Mouse (Mus musculus) CD8-positive naive resting alpha-beta T cell, adult 2 months (primary cell): ENCODE measurements at regions not wholly inside any gene's neighbourhood (a gene's known extent, or its start where the extent isn't known, plus 50 kb on each side); places are given as distances from the start of the nearest gene placed in this dataset.

Experiments used
- DNase-seq, 2 experiments: peaks; one replicate each; pipeline ENCODE4 v3.0.0; 2022; ENCODE audit warnings: low read depth in 2 of 2, low spot score in 2 of 2

DNA sequence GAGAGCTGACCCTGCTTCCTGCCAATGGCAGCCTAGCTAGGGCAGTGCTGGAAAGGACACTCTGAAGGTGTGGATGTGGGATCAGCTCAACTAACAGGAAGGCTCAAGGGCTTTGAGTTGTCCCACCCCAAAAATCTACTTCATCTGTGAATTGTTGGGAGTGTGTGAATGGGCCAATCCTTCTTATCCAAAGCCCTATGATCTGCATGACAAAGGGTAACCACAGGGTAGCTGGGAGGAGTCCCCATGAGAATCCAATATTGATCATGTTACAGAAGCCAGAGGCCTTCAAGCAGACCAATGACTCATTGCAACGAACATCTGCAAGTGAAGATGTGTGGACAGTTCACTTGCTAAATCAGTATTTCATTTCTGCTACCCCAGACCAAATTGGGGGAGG lies 51.1 kb upstream of the Adra1b start:
- DNase-seq: no peak

DNA sequence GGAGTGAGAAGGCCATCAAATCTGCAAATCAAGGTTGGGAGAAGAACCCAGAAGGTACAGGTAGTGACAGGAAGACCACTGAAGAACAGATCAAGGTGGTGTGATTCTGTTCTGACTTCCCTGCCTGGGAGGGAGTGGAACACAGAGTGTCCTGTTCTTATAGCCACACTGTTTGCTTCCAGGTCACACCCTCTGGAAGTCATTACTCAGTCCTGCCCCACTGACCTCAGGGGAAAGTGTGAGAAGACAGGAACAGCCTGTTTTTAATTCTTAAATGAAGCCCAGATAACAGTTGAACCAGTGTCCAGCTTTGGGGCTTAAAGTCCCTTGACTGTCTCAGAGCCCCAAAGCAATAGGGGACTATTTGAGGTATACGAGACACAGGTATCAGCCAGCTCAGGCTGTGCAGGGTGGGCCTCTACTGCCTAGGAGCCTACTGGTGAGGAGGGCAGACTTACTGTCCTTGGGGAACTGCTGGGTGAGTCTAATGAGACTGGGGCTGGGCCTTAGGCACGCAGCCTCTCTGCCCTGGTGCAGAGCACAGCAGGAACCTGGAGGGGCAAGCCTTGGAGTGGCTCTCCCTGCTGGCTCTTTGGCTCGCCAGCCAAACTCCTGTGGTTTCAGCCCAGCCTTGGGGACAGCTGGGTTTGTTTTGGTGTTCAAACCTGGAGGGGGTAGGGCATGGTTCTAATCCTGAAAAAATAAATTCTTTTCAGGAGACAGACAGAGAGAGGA lies 57.4 kb upstream of the Adra1b start:
- no peak for DNase-seq

DNA sequence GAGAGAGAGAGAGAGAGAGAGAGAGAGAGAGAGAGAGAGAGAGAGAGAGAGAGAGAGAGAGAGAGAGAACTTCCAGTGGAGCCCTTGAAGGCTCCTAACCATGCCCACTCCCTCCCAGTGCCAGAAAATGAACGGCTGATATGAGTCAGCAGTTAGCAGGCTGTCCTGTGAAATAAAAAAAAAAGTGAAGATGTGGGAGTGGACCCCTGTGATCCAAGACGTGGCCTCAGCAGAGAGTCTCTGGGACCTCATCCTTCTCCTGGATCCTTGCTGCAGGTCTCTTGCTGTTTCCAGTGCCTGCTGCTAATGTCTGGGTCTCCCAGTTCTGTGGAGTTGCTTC lies 57.9 kb upstream of the Adra1b start:
- no peak for DNase-seq

DNA sequence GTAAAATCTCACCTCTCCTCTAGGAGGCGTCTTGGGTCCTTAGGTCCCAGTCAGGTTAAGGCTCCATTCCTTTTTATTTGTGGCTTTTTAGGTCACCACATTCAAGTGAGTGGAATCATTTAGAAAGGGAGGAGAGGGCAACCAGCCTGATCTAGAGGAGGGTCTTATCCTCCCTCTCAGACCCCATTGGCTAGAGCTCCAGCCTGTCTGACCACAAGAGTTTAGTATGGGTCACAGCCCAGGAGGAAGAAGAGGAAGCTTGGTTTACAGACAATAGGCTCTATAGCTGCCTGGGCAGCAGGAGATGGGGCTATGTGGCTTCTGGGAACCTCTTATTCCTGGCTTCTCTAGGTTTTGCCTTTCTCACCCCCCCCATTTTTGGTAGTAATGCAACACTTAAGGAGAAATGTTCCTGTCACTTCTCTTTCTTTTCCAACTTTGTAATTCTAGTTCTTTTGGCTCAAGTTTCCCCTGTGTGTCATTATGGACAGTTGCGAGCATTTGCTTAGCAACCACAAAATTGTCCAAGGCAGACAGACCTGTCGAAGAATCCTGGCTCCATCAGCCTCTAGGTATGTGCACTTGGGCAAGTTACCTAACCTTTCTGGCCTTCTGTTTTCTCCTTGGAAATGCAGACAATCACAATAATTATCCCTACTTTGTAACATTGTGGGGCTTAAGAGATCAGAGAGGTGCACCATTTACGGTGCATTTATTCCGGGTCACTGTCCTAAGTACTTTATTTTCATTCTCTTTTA lies 59.5 kb upstream of the Adra1b start:
- DNase-seq: no peak

DNA sequence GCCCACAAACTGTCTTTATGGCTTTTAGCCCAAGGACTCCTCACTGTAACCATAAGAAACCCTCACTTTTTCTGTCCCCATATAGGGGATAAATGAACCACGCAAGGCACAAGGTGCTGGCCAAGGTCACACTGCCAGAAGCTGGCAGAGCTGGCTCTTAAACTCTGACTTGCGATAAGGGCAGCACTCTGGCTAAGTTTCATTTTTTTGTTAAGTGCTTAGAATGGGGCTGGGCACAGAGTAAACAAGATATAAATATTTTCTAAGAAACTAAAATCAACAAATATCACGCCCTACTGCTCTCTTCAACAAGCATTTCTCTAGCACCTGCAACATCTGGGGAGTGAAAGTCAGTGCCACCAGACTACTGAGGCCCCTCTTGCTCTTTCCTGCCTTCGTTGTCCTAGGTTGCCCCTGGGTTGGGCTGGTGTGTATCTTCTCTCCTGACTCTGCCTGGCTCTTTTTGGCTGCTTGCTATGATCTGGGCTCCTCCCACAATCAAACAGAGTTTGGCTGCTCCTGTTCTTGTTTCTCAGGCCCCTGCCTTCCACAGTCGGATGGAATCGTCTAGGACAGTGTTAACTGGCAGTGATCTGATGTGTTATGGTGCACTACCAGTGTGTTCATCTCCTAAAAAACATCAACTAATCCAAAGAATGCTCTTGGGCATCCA lies 60.5 kb upstream of the Adra1b start:
- DNase-seq: no peak

DNA sequence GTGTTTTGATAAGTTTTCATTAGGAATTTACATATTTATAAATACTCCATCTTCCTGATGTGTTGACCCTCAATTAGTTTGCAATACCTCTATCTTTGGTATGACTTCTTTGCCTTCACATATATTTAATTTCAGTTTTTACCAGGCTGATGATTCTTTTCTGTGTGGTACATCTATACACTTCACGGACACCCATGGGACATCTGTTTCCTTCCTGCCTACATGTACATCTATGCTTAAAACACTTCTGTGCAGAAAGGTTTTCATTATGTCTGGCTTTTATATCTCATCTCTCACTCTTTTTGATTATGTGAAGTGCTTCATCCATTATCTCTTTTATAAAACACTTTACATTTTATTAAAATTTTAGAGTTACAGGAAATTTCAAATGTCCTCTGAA lies 66.8 kb upstream of the Adra1b start:
- no peak for DNase-seq

DNA sequence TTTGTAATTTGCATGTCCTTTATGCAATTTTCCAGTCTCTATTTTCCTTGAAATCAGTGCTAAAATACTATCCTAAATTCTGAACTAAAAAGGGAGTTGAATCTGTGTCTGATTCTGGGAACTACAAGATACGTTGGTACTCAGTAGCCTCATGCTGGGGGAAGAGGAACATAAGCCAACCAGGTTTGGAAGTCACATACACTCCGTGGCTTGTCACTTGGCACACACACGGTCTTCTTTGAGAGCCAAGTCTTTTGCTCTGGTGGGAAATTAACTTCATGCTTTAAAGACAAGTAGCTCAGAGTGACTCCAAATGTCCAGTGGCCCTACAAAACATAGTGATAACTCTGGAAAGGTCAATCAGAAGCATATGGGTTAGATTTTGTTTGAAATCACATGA lies 70.9 kb upstream of the Adra1b start:
- no peak for DNase-seq

DNA sequence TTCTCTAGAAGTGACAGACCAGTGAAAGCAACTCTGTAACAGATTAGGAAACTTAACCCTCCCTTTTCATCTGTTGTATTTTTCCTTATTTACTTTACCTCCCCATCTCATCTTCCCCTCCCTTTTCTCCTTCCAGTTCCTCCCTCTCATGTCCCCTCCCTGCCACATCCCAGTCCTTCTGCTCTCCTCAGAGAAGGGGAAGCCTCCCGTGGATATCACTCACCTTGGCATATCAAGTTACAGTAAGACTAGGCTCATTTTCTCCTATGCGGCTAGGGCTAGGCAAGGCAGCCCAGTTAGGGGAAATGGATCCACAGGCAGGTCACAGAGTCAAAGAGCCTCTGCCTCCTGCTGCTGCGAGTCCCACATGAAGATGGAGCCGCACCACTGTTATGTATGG lies 75.0 kb upstream of the Adra1b start:
- no peak for DNase-seq

DNA sequence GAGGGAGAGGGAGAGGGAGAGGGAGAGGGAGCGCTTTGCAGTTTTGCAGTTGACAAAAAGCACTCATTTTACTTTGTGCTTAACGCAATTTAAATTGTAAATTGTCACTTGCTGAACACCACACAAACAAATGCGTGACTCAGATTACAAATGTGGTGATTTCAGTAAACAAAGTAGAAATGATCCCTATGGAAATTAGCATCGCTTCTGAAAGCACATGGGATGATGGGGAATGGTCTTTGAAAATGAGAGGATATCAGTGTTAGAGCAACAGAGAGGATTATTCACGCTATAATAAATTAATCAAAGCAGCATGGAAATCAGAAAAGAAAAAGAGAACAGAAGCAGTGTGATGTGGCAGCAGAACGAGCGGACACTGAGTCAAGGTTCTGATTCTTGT lies 78.4 kb upstream of the Adra1b start:
- DNase-seq: no peak

DNA sequence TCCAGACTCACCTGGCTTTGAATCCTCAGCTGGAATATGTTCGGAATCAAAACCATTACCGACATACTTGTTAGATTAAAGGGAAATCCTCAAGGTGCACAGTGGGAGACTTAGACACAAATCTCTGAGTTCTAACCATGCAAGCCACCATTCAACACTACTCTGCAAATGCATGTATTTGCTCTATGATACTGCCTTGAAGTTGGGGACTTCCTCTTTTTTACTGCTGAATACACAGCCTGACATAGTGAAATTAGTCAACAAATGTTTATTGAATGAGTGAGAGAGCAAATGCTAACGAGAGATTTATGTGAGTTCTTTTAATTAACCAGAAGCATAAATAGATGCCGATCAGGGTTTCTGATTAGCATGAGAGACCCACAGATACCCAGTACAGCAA lies 79.4 kb upstream of the Adra1b start:
- no peak for DNase-seq

DNA sequence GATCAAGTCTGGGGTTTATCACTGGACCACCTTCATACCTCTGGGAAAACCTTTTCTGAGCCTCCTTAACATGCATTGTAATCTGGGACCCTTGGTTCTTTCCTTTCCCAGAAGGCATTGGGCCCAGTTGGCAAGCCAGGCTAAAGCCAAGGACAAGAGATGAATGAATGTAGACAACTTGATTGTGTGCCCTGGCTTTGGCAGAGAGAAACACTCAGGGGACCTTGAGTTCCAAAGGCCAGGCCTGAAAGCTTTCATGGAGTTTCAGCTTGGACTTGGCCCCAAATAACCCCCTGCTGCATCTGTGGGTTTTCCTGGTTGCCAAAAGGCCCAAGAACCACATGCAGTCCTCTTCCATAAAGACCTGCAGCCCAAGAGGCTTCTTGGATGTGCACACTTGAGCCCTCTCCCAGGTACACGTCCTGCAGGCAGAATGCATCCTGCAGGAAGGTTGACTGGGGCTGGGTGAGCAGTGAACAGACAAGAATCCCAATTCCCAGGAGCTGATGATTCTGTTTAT lies 89.0 kb upstream of the Adra1b start:
- DNase-seq: no peak

DNA sequence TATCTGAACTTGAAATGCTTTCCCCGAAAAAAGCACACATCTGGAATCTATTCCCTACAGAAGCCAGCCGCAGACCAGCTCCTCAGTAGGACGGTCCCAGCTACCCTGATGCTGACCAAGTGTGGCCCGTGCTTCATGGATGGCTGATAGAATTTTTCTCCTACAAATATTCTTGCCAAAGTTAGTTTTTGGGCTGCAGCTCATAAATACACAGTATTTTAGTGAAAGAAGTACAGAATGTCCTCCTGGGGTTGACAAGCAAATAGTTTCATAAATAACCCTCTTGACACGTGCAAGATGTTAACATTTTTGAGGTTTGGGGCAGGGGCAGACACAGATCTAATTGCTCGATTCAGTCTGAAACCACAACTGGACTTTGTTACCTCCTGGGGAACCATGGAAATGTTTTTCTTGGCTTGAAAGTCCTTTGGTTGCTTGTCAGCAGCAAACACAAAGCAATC lies 91.0 kb upstream of the Adra1b start:
- no peak for DNase-seq

DNA sequence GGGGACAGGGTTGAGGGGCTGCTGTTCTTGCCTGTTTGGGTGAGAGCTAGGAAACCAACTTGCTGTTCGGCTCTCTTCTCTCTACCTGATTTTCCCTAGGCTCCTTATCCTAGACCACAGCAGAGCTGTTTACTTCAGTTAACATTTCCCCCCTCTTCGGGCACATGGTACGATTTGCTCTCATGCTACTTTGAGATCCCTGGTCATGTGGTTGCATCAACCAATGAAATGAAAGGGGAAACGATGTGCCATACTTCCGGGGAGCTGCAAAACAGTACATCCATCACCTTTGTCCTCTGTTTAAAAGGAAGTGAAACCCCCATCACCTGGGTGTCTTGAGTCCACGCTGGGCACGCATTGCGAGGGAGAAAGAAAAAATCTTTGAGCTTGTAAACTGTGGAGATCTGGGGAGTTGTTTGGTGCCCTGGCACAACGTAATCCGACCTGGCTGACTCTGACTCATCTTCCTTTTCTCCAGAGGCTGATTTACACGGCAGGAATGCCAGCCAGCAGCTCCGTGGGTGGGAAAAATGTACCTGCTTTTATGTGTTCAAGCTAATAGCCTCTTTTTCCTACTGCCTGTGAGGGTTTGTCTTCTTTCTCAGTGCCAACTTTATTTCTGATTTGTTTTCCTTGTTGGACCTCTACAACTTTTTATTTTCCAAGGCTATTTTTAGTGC lies 97.2 kb upstream of the Adra1b start:
- no peak for DNase-seq

DNA sequence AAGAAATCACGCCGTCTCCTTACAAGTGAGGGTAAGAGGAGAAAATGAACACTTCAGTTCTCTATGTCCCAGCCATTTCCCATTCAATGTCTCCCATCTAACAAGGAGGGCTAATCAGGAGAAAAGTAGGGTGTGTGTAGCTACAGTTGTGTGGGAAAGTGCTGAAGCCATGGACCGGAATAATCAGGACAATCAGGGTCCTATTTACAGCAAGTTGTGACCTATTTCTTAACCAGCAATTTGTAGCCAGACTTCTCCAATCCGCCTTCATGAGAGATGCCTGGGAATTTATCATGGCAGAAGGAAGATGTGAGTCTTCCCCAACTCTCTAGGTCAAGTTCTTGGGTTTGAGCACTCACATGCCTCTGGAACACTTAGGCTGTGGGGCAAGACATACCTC lies 99.0 kb upstream of the Adra1b start:
- DNase-seq: no peak

DNA sequence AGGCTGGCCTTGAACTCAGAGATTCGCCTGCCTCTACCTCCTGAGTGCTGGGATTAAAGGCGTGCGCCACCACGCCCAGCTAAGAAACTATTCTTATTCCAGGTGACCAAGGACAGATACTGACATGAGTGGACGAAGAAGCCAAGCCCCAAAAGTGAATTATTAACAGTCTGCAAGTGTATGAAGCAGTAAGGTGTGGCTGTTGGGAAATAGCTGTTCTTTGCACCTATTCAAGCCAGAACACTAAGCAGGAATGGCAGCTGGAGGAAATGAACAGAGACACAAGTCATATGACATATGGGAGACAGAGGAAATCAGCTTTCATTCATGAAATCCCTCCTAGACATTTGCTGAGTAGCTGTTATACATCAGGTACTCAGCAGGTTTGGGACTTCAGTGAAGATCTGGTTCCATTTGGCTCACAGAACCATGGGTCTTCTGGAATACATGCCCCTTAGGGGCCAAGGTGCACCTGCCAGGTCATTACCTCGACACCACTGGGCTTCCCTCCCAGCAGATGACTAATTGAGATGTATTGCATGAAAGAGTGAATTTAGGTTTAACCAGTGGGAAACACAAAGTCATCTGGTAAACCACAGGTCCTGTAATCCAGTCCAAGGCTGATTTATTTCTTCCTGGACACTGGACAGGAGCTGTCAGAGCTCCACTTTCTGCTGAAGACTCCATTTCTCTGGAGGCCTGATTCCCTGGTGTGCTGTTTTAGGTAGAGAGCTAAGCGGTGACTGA lies 101.0 kb upstream of the Adra1b start:
- DNase-seq: no peak

DNA sequence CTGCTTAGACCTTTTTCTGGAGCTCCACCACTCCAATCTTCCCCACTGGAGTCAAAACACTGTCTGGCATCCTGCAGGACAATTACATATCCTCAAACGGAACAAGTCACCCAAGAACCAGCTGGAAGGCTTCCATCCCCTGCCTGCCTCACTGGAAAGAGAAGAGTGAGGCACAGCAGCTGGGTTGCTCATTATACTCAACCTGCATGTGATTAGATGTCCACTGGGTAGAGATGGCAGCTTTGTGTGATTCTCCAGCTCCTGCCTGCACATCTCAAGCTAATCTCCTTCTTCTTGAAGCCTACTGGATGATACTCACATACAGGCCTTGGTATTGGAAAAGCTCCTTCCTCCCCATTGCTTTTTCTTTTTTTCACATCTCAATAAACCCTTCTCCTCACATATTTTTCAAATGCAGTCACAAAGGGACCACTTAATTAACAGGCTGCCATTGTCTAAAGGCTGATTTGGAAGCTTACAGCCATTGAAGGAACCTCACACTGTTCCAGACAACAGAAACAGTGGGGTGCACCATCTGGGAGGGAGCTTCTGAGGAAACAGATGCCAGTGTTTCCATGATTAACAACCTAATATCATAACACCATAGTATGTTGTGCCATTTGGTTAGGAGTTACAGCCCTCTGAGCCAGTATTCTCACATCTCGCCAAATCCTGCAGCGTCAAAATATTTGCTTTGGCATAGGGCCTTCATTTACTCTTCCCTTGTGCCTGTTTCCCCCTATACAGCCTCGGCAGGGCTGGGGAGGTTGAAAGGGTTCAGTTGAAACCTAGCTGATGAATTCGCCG lies 101.9 kb upstream of the Adra1b start:
- DNase-seq: no peak

DNA sequence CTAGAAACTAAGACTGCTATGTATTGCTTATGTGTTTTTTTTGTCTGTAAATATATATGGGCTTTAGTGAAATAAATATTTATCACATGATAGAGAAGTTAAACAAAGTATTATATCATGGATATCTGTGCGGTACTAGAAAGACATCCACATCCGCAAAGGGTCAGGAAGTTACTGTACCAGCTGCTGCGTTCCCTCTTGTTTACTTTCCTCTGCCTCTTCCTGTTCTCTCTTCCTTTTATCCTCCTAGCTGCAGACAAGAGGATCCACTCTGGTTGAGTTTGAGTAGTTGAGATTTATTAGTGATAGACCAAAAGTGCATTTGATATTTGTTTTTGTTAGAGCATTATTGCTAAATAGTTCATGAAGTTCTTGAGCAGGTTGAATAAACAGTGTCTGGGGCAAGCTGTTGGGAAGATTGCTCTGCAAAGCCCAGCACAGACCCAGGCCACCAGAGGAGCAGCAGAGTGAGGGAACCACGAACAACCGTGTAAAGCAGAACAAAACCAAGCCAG lies 106.6 kb upstream of the Adra1b start:
- DNase-seq: no peak

DNA sequence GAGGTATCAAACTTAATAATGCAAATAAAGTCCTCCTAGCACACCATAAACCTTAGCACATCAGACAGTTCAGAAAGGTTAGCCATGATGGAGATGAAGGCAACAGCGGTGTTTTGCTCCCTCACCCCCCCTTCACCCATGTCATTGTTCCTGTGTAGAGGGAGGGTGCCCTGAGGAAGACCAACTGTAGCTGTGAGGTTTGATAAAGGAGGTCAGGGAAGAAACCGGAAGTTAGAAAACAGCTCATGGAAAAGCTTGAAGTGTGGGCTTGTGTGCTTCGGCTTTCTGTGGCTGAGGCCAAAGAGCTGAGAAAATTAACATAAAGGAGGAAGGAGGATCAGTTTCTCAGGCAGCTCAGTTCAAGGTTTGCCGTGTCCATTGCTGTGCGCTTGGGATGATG lies 111.3 kb upstream of the Adra1b start:
- no peak for DNase-seq

DNA sequence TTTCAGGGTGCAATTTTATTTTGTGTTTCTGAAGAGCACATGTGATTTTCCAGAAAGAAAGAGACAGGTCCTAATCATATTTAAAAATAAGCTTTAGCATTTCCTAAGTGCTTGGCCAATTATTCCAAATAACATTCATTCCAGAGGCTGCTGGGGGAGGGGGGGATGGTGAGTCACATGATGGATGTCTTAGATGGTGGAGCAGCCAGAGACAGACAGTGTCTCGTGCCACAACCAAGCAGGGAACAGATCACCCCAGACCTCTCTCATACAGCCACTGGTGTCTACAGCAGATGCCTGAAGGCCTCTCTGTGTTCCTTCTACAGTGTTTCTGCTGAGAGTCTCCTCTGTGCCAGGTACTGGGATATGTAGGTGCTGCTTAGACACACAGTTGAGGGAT lies 112.8 kb upstream of the Adra1b start:
- no peak for DNase-seq

DNA sequence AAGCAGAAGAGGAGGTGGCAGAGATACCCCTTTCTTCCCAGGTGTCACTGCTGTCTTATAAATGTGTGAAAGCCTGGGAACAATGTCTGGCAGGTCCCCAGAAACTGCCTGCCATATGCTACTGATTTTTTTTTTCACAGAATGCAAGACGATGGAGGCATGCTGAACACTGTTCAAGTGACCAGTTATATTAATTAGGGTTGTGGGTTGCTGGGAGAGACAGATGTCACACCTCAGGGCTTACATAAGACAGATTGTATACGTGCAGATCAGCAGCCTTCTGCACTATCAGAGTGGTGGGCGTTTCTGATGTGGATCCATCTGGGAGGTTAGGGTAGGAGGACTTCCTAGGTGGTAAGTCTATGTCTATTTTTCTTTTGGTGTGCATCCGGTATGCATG lies 120.6 kb upstream of the Adra1b start:
- no peak for DNase-seq
